In genomic region chr3:121890563-121890962, GRCm38 (mm10) we compare ENCODE assay signal across 12 mouse cellular contexts.
DNase-seq lines count a peak whose midpoint lies in the region; ATAC-seq and TF ChIP-seq lines count a peak whose summit lies in the region.
"Had no signal": no experiment of that assay in that cellular context is flagged by ENCODE, and none has a peak within 500 bp of the region (broad histone marks: within the 10 kb centered on the region; RNA-seq: fewer than 3 reads in every experiment).

No protein-coding gene starts in this region.

- no peak for TF ChIP-seq RAD21 in CH12.LX (IDR thresholded peaks at IDR 0.05; ENCODE audit: low read depth, low read length)

- no peak overlapping the region for H3K4me3 ChIP-seq in CH12.LX (replicated peaks in 1 of 3; ENCODE audit: low read depth in 2 of 3, low read length in 2 of 3, poor library complexity in 1 of 3)
- H3K4me3 ChIP-seq in brown adipose tissue, adult 24 weeks (ENCODE audit: insufficient read depth, low read depth, low read length), result peak overlapping the region; percentile 54
- no peak overlapping the region for H3K4me3 ChIP-seq in left cerebral cortex, adult 2 months
- H3K4me3 ChIP-seq: midbrain, embryonic 12.5 days had no signal

- intact Hi-C loops in left cerebral cortex, adult 2 months (cut with DNase I), result no loop called here

- H3K9ac ChIP-seq in CH12.LX (ENCODE audit: insufficient read depth, low read depth), result 0 out of 2 replicates have a peak overlapping the region, but pooled peaks have one; percentile 24
- H3K9ac ChIP-seq: midbrain, embryonic 12.5 days had no signal

- no peak for TF ChIP-seq POLR2A in CH12.LX (IDR thresholded peaks at IDR 0.05; ENCODE audit: low read depth, low read length)

- no peaks in the 10 kb centered on the region for H3K79me2 ChIP-seq in CH12.LX (replicated peaks; ENCODE audit: control insufficient read depth, extremely low read depth, insufficient read depth, poor library complexity, severe bottlenecking)

- peak; percentile 57 for TF ChIP-seq EP300 in CH12.LX (IDR thresholded peaks at IDR 0.05; ENCODE audit: low read length)

- H3K27ac ChIP-seq in CH12.LX (ENCODE audit: insufficient read depth, low read depth), result no peak overlapping the region
- H3K27ac ChIP-seq in brown adipose tissue, adult 24 weeks (replicated peaks; ENCODE audit: low read depth, low read length), result peak overlapping the region; percentile 99
- no peak overlapping the region for H3K27ac ChIP-seq in left cerebral cortex, adult 2 months
- H3K27ac ChIP-seq: midbrain, embryonic 12.5 days had no signal

- dilution Hi-C loops in CH12.LX (cut with MboI; ENCODE audit: extremely low pct_ligation_motif_present, extremely low pct_unique_long_range_greater_than_20kb, low sequenced_read_pairs), result no loop called here

- in situ Hi-C loops in CH12.LX (cut with MboI; ENCODE audit: low pct_ligation_motif_present, low pct_unique_long_range_greater_than_20kb, low sequenced_read_pairs), result loop anchor here (25.0 kb wide), 1 partner anchor 747 kb away; no protein-coding TSS in a partner anchor

- no peak for TF ChIP-seq CTCF in CH12.LX (conservative IDR thresholded peaks at IDR 0.05 in 1 of 2, IDR thresholded peaks at IDR 0.05 in 1 of 2; ENCODE audit: low read depth in 2 of 2, low read length in 2 of 2)
- no peak for TF ChIP-seq CTCF in left cerebral cortex, adult 2 months (IDR thresholded peaks at IDR 0.05)

- H3K4me1 ChIP-seq in CH12.LX (ENCODE audit: control insufficient read depth in 1 of 2, insufficient read depth in 2 of 2), result peaks cover 0 to 9% of the 10 kb centered on the region in 2 experiments; a peak in 2 of 4 replicates
- peaks cover 27% of the 10 kb centered on the region for H3K4me1 ChIP-seq in brown adipose tissue, adult 24 weeks (ENCODE audit: control insufficient read depth, insufficient read depth, insufficient read length, low read length)

- ATAC-seq in inflammation-experienced regulatory T-cells, adult 6 months, result no peak
- no peak for ATAC-seq in CD4-positive, CD25-positive, alpha-beta regulatory T cell, adult 4 months
- ATAC-seq: forebrain, embryonic 14.5 days had no signal

- no peaks in the 10 kb centered on the region for H3K9me3 ChIP-seq in CH12.LX (replicated peaks; ENCODE audit: low read length)
- H3K9me3 ChIP-seq: midbrain, embryonic 12.5 days had no signal

- H3K4me2 ChIP-seq in CH12.LX (ENCODE audit: insufficient read depth, low read depth, poor library complexity, severe bottlenecking), result peak overlapping the region; percentile 99
- H3K4me2 ChIP-seq: midbrain, embryonic 12.5 days had no signal

- DNase-seq in CH12.LX (ENCODE audit: extremely low read depth), result no peak
- DNase-seq in heart, postnatal 4 days, result peak; percentile 38
- peak; percentile 36 to 48 for DNase-seq in lung, adult 18-20 months
- no peak for DNase-seq in urinary bladder, postnatal 14 days (ENCODE audit: low spot score)
- no peak for DNase-seq in left cerebral cortex, adult 2 months (ENCODE audit: extremely low spot score in 1 of 2, low spot score in 2 of 2)
- DNase-seq: cerebellum, adult 2 months; thymus, postnatal 25 days had no signal

- H3K27me3 ChIP-seq in CH12.LX (replicated peaks), result no peaks in the 10 kb centered on the region

- no peaks in the 10 kb centered on the region for H3K36me3 ChIP-seq in CH12.LX (replicated peaks in 1 of 2; ENCODE audit: control insufficient read depth in 1 of 2, insufficient read depth in 1 of 2, low read length in 1 of 2)
- H3K36me3 ChIP-seq: midbrain, embryonic 12.5 days had no signal

TF ChIP-seq in CH12.LX, 34 proteins besides CTCF, POLR2A, EP300 and RAD21:
- no peak for TF ChIP-seq ZKSCAN1 (IDR thresholded peaks at IDR 0.05; ENCODE audit: borderline replicate concordance, low read depth, low read length)
- no peak for TF ChIP-seq TBP (conservative IDR thresholded peaks at IDR 0.05; ENCODE audit: low read depth, low read length)
- TF ChIP-seq MAFK (IDR thresholded peaks at IDR 0.05; ENCODE audit: insufficient replicate concordance, low read length), result peak; percentile 55; the same call in 1 of the 2 replicates
- peak; percentile 48 for TF ChIP-seq IRF4 (IDR thresholded peaks at IDR 0.05; ENCODE audit: low read depth, low read length)
- TF ChIP-seq RCOR1 (conservative IDR thresholded peaks at IDR 0.05; ENCODE audit: low read depth, low read length), result no peak
- TF ChIP-seq ZMIZ1 (IDR thresholded peaks at IDR 0.05; ENCODE audit: low read depth, low read length), result no peak
- peak; percentile 41 for TF ChIP-seq BHLHE40 (IDR thresholded peaks at IDR 0.05; ENCODE audit: low read depth, low read length)
- no peak for TF ChIP-seq E2F4 (IDR thresholded peaks at IDR 0.05; ENCODE audit: insufficient replicate concordance, low read depth, low read length)

Comparison
In these comparisons a context has a peak if more than half of its experiments do, and no peak if none do; other contexts are left out.
1. DNase-seq: peak in heart, postnatal 4 days (single experiment) and lung, adult 18-20 months (2 of 2); none in CH12.LX (single experiment), urinary bladder, postnatal 14 days (single experiment) and left cerebral cortex, adult 2 months (0 of 2).